Mouse (Mus musculus) cerebellum, postnatal 14 days (tissue): ENCODE data around the gene Tmem138.
A peak's percentile ranks its signal among the peaks of the same experiment; 100 is the strongest.
"Not testable (repeated sequence)": the region's sequence is repeated elsewhere in the genome, so short reads cannot be mapped to it uniquely, and the experiment has no call there.

Experiments used
- DNase-seq, 2 experiments: peaks; one replicate each; pipeline ENCODE4 v3.0.0; 2021; ENCODE audit warnings: mixed read lengths in 2 of 2

Gene Tmem138

DNA sequence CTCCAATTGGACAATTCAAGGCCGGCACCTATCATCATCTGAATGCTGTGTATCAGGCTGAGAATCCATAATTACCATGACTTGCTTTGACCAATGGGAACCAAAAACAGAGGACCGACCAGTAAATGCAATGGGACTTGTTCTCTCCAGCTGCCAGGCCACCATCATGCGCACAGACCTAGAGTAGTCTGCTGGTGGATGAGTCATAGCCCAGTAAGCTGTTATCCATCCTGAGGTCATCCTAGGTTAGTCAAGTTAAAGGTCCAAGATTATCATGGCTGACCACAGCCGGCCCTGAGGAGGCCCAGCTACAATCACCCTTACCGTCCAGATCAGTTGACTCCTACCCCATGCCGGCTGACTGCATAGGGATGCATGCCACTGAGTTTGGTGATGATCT lies 7.5 kb downstream of the Tmem138 start:
- DNase-seq, result no peak

DNA sequence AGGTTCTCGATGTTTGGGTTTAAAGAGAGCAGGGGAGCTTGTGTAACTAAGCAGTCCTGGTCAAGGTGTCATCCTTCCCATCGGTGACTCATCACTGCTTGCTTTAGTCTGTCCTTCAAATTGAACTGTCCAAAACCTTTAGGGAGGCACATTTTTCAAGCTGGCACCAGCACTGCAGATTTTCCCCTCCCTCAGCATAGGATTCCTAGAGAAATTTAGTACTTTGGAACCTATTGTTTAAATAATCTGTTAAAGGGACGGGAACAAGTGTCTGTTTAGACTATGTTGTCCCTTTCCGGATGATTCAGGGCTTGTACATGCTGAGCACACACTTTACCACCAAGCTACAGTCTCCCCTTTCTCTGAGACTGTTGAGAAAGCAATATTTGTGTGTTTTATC lies 11.9 kb downstream of the Tmem138 start:
- no peak for DNase-seq

DNA sequence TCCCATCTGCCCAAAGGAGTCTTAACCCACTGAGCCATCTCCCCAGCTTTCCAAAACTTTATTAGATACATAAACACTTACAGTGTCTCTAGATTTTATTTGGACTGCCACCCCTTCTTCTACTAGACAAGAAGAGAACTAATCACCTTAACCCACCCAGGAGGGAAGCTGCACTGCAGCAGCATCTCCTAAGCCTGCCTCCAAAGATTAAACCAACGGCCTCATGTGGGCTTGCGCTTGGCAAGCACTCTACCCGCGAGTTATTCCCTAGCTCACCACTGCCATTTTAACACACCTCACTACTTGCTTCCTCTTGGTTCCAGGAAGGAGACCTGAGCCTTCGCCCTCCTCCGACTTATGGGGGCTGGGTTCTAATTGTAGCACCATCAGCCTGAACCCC lies 12.9 kb downstream of the Tmem138 start:
- DNase-seq, result no peak

DNA sequence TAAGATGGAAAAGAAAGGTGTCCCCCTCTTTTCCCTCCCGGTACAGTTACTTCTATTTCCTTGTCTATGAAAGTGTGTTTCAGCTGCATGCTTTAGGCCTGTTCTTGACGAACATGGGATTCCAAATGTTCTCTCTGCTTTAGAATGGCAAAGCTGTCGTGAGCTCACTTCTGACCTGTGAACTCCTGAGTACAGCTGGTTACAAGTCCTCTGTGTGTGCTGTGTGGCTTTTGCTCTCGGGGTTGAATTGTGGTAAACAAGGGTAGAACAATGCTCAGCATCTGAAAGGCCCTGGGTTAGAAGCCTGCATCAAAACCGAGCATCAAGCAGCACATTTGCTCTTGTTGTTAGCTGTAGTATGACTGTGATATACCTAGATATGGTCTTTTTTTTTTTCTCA lies 14.8 kb downstream of the Tmem138 start:
- no peak for DNase-seq

DNA sequence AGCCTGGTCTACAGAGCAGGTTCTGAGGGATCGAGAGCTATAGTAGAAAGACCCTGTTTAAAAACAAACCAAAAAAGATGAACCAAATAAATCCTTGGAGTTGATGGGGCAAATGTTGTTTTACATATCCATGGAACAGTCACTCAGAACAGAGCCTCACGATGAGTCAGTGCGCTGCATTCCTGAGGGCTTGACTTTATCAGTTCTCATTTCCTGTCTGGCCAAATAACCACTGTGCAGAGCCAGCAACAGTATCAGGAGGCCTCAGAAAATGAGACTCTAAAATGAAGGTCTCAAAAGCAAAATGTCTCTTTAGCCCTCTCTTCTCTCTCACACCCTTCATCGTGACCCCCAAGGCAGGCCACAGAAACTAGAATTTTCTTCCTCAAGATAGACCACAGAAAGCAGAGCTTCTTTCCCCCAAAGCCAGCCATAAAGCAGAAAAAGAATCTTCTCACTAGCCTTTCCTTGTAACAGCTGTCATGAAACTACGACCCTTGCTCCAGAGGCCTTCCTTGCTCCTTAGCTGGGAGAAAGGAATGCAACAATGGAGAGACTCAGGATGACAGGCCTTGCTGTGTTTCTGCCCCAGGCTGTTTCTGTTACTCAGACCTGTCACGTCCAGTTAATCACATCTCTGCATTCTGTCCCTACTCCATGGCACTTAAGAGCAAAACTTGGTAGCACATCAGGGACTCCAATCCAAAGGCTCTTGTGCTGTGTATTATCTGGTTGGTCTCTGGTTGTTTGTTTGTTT lies 15.4 kb downstream of the Tmem138 start:
- DNase-seq, result no peak

DNA sequence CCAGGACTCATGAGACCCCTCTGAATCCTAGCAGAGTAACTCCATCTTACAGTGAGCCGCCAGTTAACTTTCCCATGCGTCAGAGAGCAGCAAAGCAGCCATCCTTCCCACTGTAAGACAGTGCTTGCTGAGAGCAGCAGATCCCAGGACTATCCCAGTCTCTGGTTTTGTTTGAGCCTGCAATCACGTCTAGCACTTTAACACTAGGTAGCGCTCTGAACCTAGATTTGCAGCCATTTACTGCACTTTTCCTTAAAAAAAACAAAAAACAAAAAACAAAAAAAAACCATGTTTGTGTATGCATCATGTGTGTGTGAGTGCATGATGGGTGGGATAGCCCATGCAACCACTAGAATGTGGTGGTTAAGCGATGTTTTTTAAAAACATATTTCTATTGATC lies 17.1 kb downstream of the Tmem138 start:
- no peak for DNase-seq

DNA sequence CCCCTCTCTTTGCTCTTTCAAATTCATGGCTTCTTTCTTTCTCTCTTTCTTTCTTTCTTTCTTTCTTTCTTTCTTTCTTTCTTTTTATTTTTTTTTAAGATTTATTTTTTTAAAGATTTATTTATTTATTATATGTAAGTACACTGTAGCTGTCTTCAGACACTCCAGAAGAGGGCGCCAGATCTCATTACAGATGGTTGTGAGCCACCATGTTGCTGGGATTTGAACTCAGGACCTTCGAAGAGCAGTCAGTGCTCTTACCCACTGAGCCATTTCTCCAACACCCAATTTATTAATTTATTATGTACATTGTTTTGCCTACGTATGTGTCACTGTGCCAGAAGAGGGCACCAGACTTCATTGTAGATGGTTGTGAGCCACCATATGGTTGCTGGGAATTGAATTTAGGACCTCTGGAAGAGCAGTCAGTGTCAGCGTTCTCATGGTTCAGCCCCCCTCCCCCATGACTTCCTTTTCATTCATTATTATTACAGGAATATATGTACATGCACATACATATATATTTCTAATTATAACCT lies 19.3 kb downstream of the Tmem138 start:
- DNase-seq, result not testable (repeated sequence)

DNA sequence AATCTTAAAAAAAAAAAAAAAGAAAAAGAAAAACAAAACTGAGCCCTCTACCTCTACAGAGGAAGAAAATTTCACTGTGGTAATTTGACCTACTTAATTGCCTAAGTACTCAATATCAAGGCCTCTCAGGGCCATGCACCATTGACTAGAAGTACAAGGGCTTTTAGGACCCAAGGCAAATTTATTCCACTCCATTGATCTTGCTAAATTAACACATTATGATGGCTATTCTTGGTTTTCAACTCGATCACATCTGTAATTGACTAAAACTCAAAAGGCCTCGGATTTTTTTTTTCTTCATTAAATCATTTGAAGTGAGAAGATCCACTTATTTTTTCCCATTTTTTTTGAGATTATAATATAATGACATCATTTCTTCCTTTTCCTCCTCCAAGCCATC lies 19.7 kb downstream of the Tmem138 start:
- DNase-seq, result no peak

DNA sequence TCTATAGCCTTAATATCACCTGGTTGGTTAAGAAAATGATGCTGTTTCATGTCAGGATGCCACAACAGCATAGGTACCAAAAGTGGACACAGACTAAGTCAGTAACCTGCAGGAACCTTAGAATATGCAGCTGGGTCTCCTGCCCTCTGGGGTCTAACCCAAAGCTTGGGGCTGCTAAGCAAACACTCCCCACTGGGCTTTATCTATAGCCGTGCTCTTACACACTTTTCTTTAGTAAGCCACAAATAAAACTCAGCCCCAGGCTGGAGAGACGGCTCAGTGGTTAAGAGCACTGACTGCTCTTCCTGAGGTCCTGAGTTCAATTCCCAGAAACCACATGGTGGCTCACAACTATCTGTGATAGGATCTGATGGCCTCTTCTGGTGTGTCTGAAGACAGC lies 20.2 kb downstream of the Tmem138 start:
- DNase-seq, result no peak

DNA sequence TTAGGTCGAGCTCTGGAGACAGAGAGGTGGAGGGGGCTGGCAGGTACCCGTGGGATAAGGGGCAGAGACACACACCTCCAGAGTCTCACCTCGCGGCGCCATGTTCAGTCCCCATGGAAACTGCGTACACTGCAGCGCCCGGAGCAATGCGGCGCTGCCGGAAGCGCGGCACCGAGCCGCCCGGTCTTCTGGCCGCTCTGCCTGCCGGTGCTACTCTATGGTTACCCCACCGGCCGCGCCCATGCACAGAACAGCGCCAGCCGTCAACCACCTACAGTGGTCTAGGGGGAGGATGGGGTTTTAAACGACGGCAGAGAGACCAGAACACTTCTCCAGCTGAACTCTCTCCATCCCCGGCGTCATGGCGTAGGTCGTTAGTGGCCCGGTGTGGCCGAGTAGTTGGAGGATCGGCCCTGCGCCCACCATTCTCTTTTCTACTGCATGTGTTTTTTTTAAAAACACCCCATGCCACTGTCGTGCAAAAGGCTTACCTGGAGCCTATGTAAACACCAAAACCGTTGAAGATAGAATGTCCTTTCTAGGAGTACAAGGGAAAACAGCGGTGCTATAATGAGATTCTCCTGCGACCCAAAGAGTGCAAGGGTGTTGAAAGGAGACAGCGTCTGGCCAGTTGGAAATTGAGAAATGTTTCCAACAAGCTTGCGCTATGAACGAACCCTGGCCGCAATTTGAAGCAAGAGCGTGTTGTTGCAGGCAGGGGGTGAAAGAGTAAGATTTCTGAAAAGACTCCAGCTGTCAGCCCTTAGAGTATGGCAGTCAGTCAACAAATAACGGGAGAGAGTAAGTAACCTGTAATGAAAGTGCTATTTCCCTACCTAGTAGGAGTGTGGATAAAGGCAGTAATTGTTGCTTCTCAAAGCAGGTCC lies 21.3 kb downstream of the Tmem138 start, which contains the start of gene Tmem216:
Gene Tmem216 (minus strand): TSS at position 615 of the 887 bp plus-strand sequence.
- DNase-seq, result peak; percentile 89 to 90

DNA sequence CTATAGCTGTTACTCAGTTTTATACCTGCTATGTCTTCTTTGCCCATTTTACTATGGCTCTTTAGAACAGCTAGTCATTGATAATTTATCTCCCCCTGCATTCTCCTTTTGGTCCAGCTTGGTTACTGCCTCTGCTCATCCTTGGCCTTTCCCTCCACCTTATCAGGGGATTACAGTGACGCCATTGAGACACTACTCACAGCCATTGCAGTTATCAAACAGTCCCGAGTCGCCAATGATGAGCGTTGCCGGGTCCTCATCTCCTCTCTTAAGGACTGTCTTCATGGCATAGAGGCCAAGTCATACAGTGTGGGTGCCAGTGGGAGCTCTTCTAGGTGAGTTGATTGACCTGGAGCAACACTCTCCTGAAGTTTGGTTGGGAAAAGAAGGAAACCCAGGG lies 37.7 kb downstream of the Tmem138 start:
- DNase-seq, result no peak

DNA sequence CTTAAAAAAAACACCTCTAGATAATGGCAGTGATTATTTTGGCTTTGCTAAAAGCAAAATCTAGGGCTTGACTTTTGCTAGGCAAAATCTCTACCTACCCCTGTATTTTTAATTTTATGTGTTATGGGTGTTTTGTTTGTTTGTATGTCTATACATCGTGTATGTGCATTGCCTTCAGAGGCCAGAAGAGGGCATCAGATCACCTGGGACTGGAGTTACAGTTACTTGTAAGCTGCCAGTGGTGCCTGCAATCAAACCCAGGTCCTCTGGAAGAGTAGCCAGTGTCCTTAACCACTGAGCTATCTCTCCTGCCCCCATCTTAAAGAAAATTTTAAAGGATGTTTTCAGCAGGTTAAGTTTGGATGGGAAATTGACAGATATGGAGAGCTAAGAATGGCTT lies 47.1 kb downstream of the Tmem138 start:
- DNase-seq, result no peak

DNA sequence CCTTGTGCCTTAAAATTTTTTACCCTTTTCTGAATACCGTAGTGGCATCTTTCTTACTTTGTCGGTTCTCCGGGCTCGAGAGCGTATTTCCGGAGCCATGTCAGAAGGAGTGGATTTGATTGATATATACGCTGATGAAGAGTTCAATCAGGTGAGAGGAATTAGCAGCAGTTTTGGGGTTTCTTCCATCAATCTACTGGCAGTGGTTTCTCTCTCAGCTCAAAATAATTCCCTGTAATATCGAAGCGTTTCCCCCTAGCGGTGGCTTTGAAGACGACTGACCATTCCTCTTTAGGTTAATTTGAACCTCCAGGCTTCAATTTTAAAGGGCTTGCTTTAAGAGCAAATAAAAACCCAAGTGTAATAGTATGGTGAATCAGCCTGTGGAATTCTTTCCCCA lies 51.3 kb downstream of the Tmem138 start, which contains the start of gene Sdhaf2:
Gene Sdhaf2 (minus strand): TSS at position 233 of the 400 bp plus-strand sequence.
- DNase-seq, result peak; percentile 66

DNA sequence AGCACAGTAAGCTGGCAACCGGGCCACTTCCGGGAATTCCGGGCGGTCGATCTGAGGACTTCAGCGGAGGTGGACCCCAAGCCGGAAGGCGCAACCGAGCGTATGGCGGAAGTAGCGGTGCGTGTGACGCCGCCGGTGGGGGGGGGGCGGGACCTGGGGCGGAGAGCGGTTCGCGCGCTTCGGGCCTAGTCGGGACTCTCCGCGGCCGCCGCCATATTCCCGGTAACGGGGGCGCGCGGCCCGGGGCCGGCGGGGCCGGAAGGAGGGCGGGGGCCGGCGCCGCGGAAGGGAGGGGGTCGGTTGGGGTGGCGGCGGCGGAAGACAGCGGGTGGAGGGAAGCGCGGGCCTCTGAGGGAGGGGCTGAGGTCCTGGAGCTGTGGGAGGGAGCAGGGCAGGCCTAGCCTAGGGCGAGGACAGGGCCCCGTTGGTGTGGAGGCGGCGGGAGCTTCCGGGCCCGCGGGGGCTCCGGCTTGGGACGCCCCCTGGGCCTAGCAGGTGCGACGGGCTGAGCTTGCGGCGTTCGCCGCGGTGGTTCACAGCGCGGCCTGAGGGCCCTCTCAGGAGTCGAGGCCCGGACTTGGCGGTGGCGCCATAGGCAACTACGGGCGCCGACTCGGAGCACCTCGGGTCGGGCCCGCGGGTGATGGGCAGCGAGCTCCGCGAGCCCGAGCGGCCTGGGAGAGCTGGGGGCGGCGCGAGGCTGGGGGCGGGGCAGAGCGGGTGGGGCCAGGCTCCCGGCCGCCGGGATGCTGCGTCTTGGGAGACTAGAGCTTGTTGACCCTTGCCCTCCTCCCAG lies 51.9 kb downstream of the Tmem138 start, which contains the start of gene Cpsf7:
Gene Cpsf7 (plus strand): TSS at position 161 of the 796 bp plus-strand sequence.
- DNase-seq, result peak; percentile 92 to 94

DNA sequence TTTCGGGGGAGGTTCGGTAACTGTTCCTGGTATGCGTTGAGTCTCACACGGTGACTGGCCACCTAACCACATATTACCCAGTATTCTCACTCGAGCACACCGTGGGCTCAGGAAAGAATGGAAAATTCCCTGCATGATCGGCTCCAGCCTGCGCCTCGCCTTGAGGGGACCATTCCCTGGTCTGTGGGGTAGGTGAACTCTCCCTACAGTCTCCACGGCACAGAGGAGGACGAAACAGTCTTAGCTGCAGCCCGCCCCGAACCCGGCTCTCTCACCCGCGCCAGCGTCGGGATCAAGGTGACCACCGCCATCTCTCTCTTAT lies 52.4 kb downstream of the Tmem138 start:
- DNase-seq, result no peak

DNA sequence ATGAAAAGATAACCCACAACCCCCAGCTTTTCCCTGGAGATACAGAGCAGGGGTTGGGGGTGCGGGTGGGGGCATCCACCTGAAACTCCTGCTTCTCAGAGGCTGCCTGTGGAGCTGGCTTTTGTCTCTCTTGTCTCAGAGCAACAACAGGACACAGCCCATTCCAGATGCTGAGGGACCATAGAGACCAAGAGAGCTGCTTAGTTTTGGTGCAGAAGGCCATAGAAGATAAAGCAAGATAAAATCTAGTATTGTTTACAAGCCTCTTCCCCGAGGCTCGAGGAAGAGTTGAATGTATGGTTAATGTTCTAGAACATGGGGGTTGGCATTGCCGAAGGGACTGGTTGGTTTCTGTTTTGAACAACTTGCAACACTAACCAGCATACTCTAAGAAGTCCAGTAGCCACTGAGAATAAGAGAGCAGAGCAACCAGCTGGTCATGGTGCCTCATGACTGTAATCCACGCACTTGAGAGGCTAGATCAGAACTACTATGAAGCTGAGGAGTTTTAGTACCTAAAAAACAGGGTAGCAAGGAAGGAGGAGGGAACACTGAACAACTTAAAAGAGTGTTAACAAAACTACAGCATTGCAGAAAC lies 53.6 kb downstream of the Tmem138 start:
- no peak for DNase-seq

DNA sequence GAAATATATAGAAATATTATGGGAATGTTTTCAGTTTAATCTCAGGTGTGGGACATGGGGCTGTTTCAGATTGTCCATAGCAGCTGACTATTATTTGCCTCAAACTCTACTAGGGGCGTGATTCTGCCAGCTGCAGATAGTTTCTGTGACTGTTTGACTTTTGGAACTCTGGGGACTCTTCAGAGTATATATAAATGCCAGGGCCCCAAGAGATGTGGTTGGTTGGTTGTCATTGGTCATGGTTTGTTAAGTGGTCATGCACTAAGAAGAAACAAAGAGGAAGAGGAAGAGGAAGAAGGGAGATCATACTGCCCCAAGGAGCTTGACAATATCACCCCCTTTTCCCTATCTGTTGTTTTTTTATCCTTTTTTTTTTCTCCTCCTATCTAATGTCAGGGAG lies 55.2 kb downstream of the Tmem138 start:
- DNase-seq, result no peak
